Mouse (Mus musculus) heart, embryonic 13.5 days (tissue): Measurements from ENCODE around the gene Slc22a30. TPM values are rescaled to one million over a fixed set of nuclear protein-coding genes. Genes with fewer than 3 reads are reported as not detected.
A peak's percentile ranks its signal among the peaks of the same experiment; 100 is the strongest.
"Not testable (repeated sequence)": the region's sequence is repeated elsewhere in the genome, so short reads cannot be mapped to it uniquely, and the experiment has no call there.

Experiments
- ATAC-seq: fragments of 200-750 bp; cut with Nextera tagmentation; 2 replicates; pipeline ENCODE4 v1.8.0; 2017; ENCODE audit warnings: moderate TSS enrichment; ENCODE audit not compliant: insufficient number of reproducible peaks, low FRiP score, low TSS enrichment; ENCODE audit errors: extremely low read depth
- H3K27ac ChIP-seq: fragments of 300-500 bp; sonication (generic); replicated peaks from 2 replicates; pipeline ENCODE4 v1.5.1; 2015; ENCODE audit warnings: moderate library complexity, mild to moderate bottlenecking, inconsistent platforms
- H3K27me3 ChIP-seq: fragments of 300-500 bp; sonication (generic); replicated peaks from 2 replicates; pipeline ENCODE4 v1.6.1; 2015; ENCODE audit warnings: mild to moderate bottlenecking, inconsistent platforms
- H3K36me3 ChIP-seq: fragments of 300-500 bp; sonication (generic); 2 replicates; pipeline ENCODE4 v1.6.1; 2015; ENCODE audit warnings: mild to moderate bottlenecking, inconsistent platforms
- H3K4me1 ChIP-seq: fragments of 300-500 bp; sonication (generic); 2 replicates; pipeline ENCODE4 v1.6.1; 2015; ENCODE audit warnings: inconsistent platforms
- H3K4me2 ChIP-seq: fragments of 300-500 bp; sonication (generic); 2 replicates; pipeline ENCODE4 v1.6.1; 2015; ENCODE audit warnings: inconsistent platforms, mild to moderate bottlenecking, moderate library complexity
- H3K4me3 ChIP-seq: fragments of 300-500 bp; sonication (generic); 2 replicates; pipeline ENCODE4 v1.5.1; 2015; ENCODE audit warnings: moderate library complexity, mild to moderate bottlenecking, inconsistent platforms
- H3K9ac ChIP-seq: fragments of 300-500 bp; sonication (generic); 2 replicates; pipeline ENCODE4 v1.6.1; 2015; ENCODE audit warnings: inconsistent platforms, mild to moderate bottlenecking, moderate library complexity
- H3K9me3 ChIP-seq: fragments of 300-500 bp; sonication (generic); 2 replicates; pipeline ENCODE4 v1.6.1; 2016; ENCODE audit warnings: inconsistent platforms
- WGBS: fragments of 180-500 bp; shearing (Covaris S2); methylation state at CpG from one replicate; pipeline ENCODE4 v1.1.7; 2015; ENCODE audit warnings: mixed read lengths; 5-methylcytosine and 5-hydroxymethylcytosine counted together
- polyA plus RNA-seq: library from polyadenylated mRNA; unstranded; fragments of >200 nt; fragmentation: Nextera tagmentation; extraction: Ambion mirVana; gene quantifications from 2 replicates; pipeline ENCODE4 v1.2.1, GENCODE M21; 2015

Gene Slc22a30
- 0.09 TPM in 1 of 2 replicates, not detected in the other for polyA plus RNA-seq

DNA sequence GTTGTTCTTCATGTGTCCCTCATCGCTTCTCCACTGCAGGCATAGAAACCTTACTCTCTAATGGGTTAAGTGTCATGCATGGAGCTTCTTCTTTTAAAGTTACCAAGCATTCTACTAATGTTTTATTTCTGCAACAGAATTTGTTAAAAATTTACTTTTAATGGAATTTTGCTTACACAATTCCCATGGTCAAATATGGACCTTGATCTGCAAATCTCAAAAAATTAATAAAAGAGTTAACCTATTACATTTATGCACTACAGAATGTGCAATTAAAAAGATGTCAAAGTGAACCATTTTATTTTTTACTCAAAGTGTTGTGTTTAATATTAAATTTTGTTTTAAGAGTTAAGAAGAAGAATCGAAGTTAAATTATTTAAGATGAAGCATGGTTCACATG is at the start of gene Slc22a30:
Gene Slc22a30 (minus strand): TSS at position 101 of the 400 bp plus-strand sequence.
- H3K9ac ChIP-seq, H3K4me2 ChIP-seq, H3K27me3 ChIP-seq, H3K36me3 ChIP-seq, H3K4me1 ChIP-seq, H3K4me3 ChIP-seq, H3K9me3 ChIP-seq, ATAC-seq: not testable (repeated sequence)
- 0 out of 2 replicates have a peak within 1 kb of the TSS, but pooled peaks have one; percentile 36 for H3K27ac ChIP-seq
- 72% methylated on average over 1 of the region's 2 CpGs for WGBS

DNA sequence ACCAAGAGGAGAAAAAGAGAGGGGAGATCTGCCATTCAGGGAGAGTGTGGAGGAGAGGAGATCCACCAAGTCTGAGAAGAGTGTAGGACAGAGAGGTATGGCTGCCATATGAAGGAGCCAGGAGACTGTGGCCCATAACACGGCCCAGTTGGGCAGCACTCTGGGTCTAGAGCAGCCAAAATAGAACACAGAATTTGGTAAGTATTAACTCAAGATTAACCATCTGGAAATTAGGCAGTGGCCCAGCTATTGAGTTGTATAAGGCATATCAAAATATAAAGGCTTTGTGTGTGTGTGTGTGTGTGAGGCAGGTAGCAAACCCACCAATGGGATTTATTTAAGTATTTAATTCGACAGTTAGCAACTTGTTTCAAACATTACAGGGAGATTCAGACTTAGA is 43.4 kb upstream of the Slc22a30 start:
- no peak overlapping the region for H3K9ac ChIP-seq
- no peaks in the 10 kb centered on the region for H3K27me3 ChIP-seq
- H3K4me1 ChIP-seq = no peaks in the 10 kb centered on the region
- WGBS = 66% methylated on average over 2 of the region's 2 CpGs
- ATAC-seq = no peak
- H3K4me3 ChIP-seq = no peak overlapping the region
- H3K4me2 ChIP-seq = no peak overlapping the region
- H3K9me3 ChIP-seq = no peaks in the 10 kb centered on the region; the same call in 1 of the 2 replicates
- no peak overlapping the region for H3K27ac ChIP-seq
- no peaks in the 10 kb centered on the region for H3K36me3 ChIP-seq

DNA sequence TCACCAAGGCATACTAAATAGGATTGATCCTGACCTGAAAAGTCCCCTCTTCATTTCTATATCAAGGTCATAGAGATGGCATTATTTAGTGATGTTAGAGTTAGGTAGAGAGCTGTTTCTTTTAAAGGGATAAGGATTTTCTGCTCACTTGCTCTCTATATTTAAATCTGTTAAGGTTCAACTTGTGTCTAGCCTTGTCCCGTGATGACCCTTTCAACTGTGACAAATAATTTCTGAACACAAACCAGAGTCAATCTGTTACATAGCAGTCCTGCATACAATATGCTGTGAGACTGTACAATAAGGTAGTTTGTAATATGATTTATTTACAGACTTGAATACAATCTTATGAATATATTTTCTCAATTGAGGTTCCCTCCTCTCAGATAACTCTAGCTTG is 42.6 kb upstream of the Slc22a30 start:
- no peak overlapping the region for H3K4me3 ChIP-seq
- H3K36me3 ChIP-seq = no peaks in the 10 kb centered on the region
- ATAC-seq = no peak
- no peak overlapping the region for H3K27ac ChIP-seq
- H3K27me3 ChIP-seq = no peaks in the 10 kb centered on the region
- no peak overlapping the region for H3K4me2 ChIP-seq
- 63% methylated on average over 1 of the region's 1 CpGs for WGBS
- peaks cover 3% of the 10 kb centered on the region; the same call in 1 of the 2 replicates for H3K9me3 ChIP-seq
- H3K4me1 ChIP-seq = no peaks in the 10 kb centered on the region
- H3K9ac ChIP-seq = no peak overlapping the region

DNA sequence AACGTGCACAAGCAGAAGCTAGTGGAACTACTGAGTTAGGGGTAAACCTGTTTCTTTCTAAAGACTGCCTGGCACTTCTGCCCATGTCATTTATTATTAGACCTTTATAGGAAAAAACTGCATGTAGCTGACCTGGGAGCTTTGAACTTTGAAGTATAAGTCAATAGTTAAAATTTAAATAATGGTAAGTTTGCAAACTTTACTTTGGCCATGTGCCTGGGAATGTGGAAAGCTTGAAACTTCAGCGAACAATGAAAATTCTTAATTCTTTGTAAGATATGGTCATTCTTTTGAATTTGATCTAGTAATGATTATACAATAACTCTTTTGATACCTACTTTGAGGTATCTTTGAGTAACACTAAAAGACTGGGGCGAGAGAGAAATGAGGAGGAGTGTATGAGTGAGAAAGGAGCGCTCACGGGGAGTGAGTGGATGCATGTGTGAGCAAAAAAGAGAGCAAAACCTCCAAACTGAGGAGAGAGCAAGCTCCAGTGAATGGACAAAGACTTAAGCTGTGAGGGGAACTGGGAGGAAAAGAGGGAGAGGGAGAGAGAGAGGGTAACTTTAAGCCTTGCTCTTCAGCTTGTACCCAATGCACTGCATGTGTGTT is 26.2 kb upstream of the Slc22a30 start:
- Histone ChIP-seq H3K4me1 (no peaks in the 10 kb centered on the region), H3K9ac (no peak overlapping the region), H3K9me3 (no peaks in the 10 kb centered on the region), H3K27ac (no peak overlapping the region), H3K4me2 (no peak overlapping the region), H3K4me3 (no peak overlapping the region), H3K27me3 (no peaks in the 10 kb centered on the region), H3K36me3 (no peaks in the 10 kb centered on the region)
- 84% methylated on average over 5 of the region's 5 CpGs for WGBS
- no peak for ATAC-seq

DNA sequence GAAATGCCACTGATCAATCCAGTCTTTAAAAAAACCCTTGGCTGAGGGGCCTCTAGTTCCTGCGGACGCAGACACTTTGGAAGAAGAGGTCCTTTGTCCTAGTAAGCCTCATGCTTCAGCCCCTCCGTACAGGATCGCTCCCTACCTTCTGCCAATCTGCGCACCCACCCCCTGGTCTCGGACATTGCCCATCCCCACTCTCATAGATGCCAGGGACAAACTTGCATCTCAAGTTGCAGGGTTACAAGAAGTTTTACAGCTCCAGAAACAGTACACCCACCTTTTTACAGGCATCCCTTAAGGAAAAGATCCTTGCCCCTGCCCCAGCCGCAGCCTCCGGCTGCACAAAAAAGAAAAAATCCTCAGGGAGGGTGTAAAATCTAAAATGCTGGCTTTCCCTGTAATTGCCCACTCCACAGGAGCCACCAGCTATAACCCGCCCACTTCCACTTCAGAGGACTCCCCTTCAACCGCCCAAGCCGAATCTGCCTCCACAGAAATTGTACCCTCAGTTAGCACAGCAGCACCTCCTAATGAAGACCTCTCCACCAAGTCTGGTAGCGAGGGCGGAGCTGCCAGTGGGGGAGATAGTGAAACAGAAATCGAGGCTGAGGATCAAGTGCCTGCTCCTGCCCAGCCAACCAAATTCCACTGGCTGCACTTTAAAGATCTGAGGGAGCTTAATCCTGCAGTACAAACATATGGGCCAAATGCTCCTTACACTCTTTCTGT is 2.5 kb upstream of the Slc22a30 start:
- H3K27me3 ChIP-seq, H3K27ac ChIP-seq, H3K4me1 ChIP-seq, ATAC-seq, H3K36me3 ChIP-seq, H3K9ac ChIP-seq, H3K9me3 ChIP-seq: not testable (repeated sequence)
- Histone ChIP-seq H3K4me2 (peak overlapping the region; percentile 52), H3K4me3 (peak overlapping the region; percentile 30)
- WGBS = 44% methylated on average over 14 of the region's 14 CpGs

Other genes with a start within 250 kb of the Slc22a30 start
- not detected in 2 replicates for gene Slc22a29, start 186.2 kb downstream of the Slc22a30 start, polyA plus RNA-seq
- 0.04 and 0.06 TPM in 2 replicates for gene Slc22a8, start 186.1 kb upstream of the Slc22a30 start, polyA plus RNA-seq
- gene Slc22a6, start 212.9 kb upstream of the Slc22a30 start, polyA plus RNA-seq = not detected in 2 replicates